Mouse (Mus musculus) cerebellum, adult 2 months (tissue): Measurements from ENCODE around the gene Foxf1. TPM values are rescaled to one million over a fixed set of nuclear protein-coding genes. Genes with fewer than 3 reads are reported as not detected.

ENCODE experiments used
- DNase-seq, 2 experiments: peaks; one replicate each; pipeline ENCODE4 v3.0.0; 2021
- H3K27ac ChIP-seq: fragments of 200-500 bp; 2 replicates; pipeline ENCODE4 v1.5.1; 2012; ENCODE audit warnings: low read length, control low read depth, inconsistent platforms; ENCODE audit not compliant: insufficient read depth
- H3K27me3 ChIP-seq: fragments of 200-500 bp; 2 replicates; pipeline ENCODE4 v1.6.1; 2012; ENCODE audit warnings: inconsistent platforms, mild to moderate bottlenecking, low read length, moderate library complexity; ENCODE audit not compliant: control insufficient read depth, insufficient read depth
- H3K4me1 ChIP-seq: fragments of 200-500 bp; 2 replicates; pipeline ENCODE4 v1.6.1; 2011; ENCODE audit warnings: low read length; ENCODE audit not compliant: control insufficient read depth, insufficient read depth
- H3K4me3 ChIP-seq: fragments of 200-500 bp; replicated peaks from 2 replicates; pipeline ENCODE3; 2011; ENCODE audit warnings: mild to moderate bottlenecking, low read depth, low read length, control low read depth; ENCODE audit not compliant: insufficient read depth
- CTCF ChIP-seq: fragments of 200-500 bp; IDR thresholded peaks from 2 replicates; pipeline ENCODE4 v1.5.1; 2011; ENCODE audit warnings: low read depth, mild to moderate bottlenecking, control low read depth, low read length, moderate library complexity, borderline replicate concordance; ENCODE audit not compliant: insufficient read depth
- POLR2A ChIP-seq: fragments of 200-500 bp; IDR thresholded peaks from 2 replicates; pipeline ENCODE4 v1.6.1; 2011; ENCODE audit warnings: low read length, control low read depth, borderline replicate concordance; ENCODE audit not compliant: insufficient read depth
- WGBS: fragments of 180-500 bp; shearing (Covaris S2); methylation state at CpG from one replicate; pipeline ENCODE4 v1.1.7; 2018; 5-methylcytosine and 5-hydroxymethylcytosine counted together
- polyA plus RNA-seq: library from polyadenylated mRNA; depleted of rRNA; stranded (reverse); fragments of >200 nt; gene quantifications from 2 replicates; pipeline ENCODE4 v1.2.3, GENCODE M21; 2012; rRNA removed

Foxf1 gene
- polyA plus RNA-seq, 1 experiment, result 1.2 TPM

- Histone ChIP-seq H3K4me3 (no peak overlapping the region), H3K4me1 (no peaks in the 10 kb centered on the region; the same call in 1 of the 2 replicates), H3K27me3 (peaks cover 6% of the 10 kb centered on the region; the same call in 1 of the 2 replicates), H3K27ac (no peak overlapping the region)
- TF ChIP-seq POLR2A (no peak), CTCF (no peak)
- DNase-seq, result no peak
- 18% methylated on average over 16 of the region's 16 CpGs for WGBS
Observed at GRCm38 (mm10) chr8:121129265-121129940, 45.2 kb downstream of the Foxf1 start.

- H3K27me3 ChIP-seq, result peaks cover 6% of the 10 kb centered on the region; the same call in 1 of the 2 replicates
- peak; percentile 26; the same call in 1 of the 2 replicates for TF ChIP-seq CTCF
- no peak for TF ChIP-seq POLR2A
- no peak overlapping the region for H3K4me3 ChIP-seq
- no peak overlapping the region for H3K27ac ChIP-seq
- 33% methylated on average over 5 of the region's 5 CpGs for WGBS
- no peaks in the 10 kb centered on the region; the same call in 1 of the 2 replicates for H3K4me1 ChIP-seq
- DNase-seq, result no peak
Observed at GRCm38 (mm10) chr8:121130522-121130921, 46.3 kb downstream of the Foxf1 start.

DNA sequence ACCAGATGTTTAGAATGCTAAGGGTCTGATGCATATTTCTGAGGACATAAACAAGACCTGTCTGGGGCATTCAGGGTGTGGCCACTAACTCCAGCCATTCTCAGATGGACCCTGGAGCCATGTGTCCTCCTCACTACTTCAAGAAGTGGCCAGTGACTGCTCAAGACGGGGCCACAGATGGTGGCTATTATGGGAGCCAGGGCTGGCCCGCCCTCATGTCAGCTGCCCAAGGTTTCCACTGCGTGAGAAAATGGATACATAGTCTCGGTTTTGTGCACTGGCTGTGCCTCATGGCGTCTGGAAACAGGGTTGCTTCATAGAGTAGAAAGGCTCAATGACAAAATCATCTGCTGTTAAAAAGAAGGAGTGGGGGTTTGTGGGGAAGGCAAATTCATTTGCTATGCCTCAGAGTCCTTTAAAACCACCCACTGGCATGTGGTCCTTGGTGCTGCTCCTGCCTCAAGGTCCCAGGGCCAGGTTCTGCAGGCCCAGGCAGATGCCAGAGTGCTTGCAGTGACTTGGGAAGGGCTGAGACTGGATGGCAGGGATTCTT, 48.9 kb downstream of the Foxf1 start:
- 35% methylated on average over 5 of the region's 5 CpGs for WGBS
- TF ChIP-seq CTCF (no peak), POLR2A (no peak)
- H3K27ac ChIP-seq, result no peak overlapping the region
- no peaks in the 10 kb centered on the region; the same call in 1 of the 2 replicates for H3K4me1 ChIP-seq
- DNase-seq, result no peak
- no peak overlapping the region for H3K4me3 ChIP-seq
- H3K27me3 ChIP-seq, result peaks cover 6% of the 10 kb centered on the region; the same call in 1 of the 2 replicates

DNA sequence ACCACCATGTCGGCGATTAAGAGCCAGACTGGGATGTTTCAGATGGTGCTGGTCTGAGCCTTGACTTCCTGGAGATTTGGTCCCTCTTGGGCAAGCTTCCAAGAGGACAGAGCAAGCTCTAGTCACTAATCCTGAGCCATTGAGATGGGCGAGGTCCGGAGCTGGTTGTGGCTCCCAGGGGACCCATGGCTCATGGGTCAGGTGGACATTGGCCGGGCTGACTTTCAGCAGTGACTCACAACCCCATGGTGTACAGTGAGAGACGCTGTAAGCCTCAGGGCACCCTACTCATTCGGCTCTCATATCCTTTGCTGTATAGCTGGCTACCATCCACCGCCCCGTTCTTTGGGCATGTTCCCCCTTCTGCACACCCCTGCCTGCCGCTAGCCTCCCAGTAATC, 49.9 kb downstream of the Foxf1 start:
- Histone ChIP-seq H3K4me1 (no peaks in the 10 kb centered on the region), H3K27ac (no peak overlapping the region), H3K27me3 (peaks cover 2% of the 10 kb centered on the region; the same call in 1 of the 2 replicates), H3K4me3 (no peak overlapping the region)
- TF ChIP-seq CTCF (no peak), POLR2A (no peak)
- 77% methylated on average over 10 of the region's 10 CpGs for WGBS
- DNase-seq, result no peak

GRCm38 (mm10) chr8:121134512-121134911, 50.3 kb downstream of the Foxf1 start:
- no peak for DNase-seq

GRCm38 (mm10) chr8:121136856-121137255, 52.7 kb downstream of the Foxf1 start:
- Histone ChIP-seq H3K27me3 (peaks cover 1% of the 10 kb centered on the region; the same call in 1 of the 2 replicates), H3K4me1 (no peaks in the 10 kb centered on the region), H3K4me3 (no peak overlapping the region), H3K27ac (no peak overlapping the region)
- no peak for DNase-seq
- 94% methylated on average over 6 of the region's 6 CpGs for WGBS
- TF ChIP-seq CTCF, result no peak

More at GRCm38 (mm10) chr8:121134512-121134911, 50.3 kb downstream of the Foxf1 start:
- no peaks in the 10 kb centered on the region for H3K4me1 ChIP-seq
- TF ChIP-seq POLR2A, result no peak
- no peak for TF ChIP-seq CTCF
- WGBS, result 85% methylated on average over 11 of the region's 11 CpGs
- H3K27me3 ChIP-seq, result no peaks in the 10 kb centered on the region
- no peak overlapping the region for H3K27ac ChIP-seq
- no peak overlapping the region for H3K4me3 ChIP-seq

Other genes starting within 250 kb of the Foxf1 start
- 119 and 126 TPM in 2 replicates for gene Mthfsd, start 24.0 kb downstream of the Foxf1 start, polyA plus RNA-seq
- 0.34 and 0.95 TPM in 2 replicates for gene Foxc2, start 31.8 kb downstream of the Foxf1 start, polyA plus RNA-seq
- 0.11 TPM in 1 of 2 replicates, not detected in the other for gene Foxl1, start 43.6 kb downstream of the Foxf1 start, polyA plus RNA-seq